Mouse (Mus musculus): ENCODE measurements at regions not wholly inside any gene's neighbourhood (a gene's known extent, or its start where the extent isn't known, plus 50 kb on each side); places are given as distances from the start of the nearest gene placed in this dataset.
"Not testable (repeated sequence)": the region's sequence is repeated elsewhere in the genome, so short reads cannot be mapped to it uniquely, and the experiment has no call there.

DNA sequence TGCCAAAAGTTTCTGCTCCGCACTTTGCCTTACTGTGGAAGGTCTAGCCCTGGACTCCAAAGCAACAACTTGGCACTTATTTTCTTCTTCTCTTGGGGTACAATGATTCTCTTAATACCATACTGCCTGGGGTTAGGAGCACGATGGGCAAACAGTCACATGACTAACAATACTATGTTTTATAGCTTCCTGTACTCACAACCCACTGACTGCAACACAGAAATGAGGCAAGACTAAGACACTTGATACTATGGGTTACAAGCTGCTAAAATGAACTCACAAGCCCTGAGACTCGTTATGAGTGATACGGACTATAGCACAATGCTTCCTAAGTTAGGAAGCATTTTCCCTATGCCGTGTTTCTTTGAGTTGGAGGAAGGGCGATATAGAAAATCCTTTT is 222.3 kb upstream of the Zpld1 start:
- DNase-seq (ENCODE audit: extremely low spot score): no peak

- no peak for DNase-seq (ENCODE audit: extremely low spot score)
Observed at GRCm38 (mm10) chr16:55519646-55520045, 221.9 kb upstream of the Zpld1 start.

DNA sequence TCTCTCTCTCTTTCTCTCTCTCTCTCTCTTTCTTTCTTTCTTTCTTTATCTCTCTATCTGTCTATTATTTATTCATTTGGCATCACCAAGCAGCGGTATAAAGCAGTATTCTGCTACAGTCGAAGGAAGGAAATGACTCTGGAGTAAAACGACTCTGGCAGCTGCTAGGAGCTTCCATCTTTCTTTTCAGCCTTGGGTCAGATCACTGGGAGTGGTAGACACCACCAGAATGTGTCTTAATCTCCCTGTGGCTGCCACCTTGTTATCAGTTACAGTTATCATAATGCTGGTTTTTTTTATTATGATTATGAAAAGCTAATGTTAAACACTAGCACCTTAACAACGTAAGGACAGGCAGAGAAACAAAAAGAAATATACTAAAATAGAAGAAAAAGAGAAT is 219.2 kb upstream of the Zpld1 start:
- no peak for DNase-seq (ENCODE audit: extremely low spot score)

- DNase-seq (ENCODE audit: extremely low spot score): peak; percentile 17
Observed at GRCm38 (mm10) chr16:55515228-55515696, 217.5 kb upstream of the Zpld1 start.

DNA sequence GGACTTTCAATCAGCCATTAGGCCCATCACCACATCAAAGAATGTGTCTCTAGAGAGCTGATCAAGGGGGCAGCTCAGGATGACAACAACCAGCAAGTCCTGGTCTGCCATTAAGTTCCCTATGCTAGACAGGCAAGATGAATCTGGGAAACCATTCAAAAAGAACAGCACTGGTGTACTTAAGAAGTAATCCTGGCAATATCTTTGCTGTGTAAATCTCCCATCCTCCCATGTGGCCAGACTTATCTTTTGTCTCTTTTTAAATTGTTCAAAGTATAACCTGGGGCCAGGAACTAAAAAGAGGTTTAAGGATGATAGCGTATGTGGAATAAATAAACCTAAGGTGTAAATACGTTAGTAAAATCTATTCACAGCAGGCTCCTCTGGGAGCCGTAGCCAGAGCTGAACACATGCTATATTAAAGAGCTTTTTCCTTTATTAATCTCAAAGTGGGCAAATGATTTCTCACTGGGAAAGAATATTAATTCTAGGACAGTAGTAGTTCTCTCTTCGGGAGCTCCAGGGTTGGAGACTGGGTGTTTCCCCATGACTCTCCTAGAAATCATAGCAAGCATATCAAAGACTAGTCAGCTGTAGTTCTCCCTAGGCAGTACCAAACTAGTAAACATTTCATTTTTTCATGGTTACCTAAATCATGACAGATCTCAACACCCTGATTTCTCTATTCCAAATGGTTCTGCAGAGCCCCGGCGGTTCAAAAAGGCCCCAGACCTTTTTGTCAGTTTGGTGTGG is 216.8 kb upstream of the Zpld1 start:
- DNase-seq (ENCODE audit: extremely low spot score): no peak

DNA sequence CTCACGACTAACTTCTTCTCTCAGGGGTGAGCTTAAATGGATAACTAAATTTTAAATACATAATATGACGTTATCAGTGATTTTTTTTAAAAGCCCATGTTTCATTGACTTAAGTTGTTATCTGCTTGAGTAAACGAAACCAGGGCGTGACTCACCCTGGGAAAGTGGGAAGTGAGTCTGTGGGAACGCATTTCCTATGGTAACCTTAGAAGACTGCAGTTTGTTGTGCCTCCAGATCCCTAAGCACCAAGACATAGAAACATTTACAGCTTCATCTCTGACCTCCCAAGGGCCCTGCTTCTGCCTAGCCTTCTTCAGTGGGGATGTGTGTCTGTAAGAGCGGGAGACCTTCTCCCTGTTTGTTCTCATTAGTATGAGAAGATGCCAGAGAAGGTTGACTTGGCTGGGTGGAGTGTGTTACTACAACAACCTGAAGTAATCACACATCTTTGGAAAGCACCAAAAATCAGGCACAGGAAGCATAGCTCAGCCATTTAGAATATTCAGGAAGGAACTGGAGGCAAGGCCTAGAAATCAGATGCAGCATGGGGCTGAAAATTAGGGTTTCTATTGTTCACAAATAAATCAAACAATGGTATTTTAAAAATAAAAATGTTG is 207.1 kb upstream of the Zpld1 start:
- no peak for DNase-seq (ENCODE audit: extremely low spot score)

DNA sequence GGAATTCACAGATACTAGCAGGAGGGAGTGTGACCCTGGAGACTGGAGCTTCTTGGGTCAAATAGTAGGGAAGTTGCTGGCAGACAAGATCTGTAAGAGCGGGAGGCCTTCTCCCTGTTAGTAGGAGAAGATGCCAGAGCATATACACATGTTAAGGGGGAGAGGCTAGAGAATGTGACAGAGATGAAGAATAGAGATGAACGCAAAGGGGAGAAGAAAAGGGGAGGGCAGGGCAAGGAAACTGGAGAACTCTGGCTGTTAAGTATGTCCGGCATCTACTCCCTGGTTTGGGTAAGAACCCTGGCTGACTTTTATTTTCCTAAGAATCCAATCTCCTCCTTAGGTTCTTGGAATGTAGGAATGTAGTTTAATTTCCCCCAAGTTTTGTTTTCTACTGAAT is 206.5 kb upstream of the Zpld1 start:
- no peak for DNase-seq (ENCODE audit: extremely low spot score)

GRCm38 (mm10) chr16:55503273-55503672 is 205.5 kb upstream of the Zpld1 start:
- DNase-seq (ENCODE audit: extremely low spot score): no peak

GRCm38 (mm10) chr16:55499831-55500230 is 202.0 kb upstream of the Zpld1 start:
- DNase-seq (ENCODE audit: extremely low spot score): not testable (repeated sequence)

GRCm38 (mm10) chr16:55495051-55495450 is 197.3 kb upstream of the Zpld1 start:
- DNase-seq (ENCODE audit: extremely low spot score): no peak

- no peak for DNase-seq (ENCODE audit: extremely low spot score)
Observed at GRCm38 (mm10) chr16:55494162-55494561, 196.4 kb upstream of the Zpld1 start.

- DNase-seq (ENCODE audit: extremely low spot score): no peak
Observed at GRCm38 (mm10) chr16:55492111-55492510, 194.3 kb upstream of the Zpld1 start.

DNA sequence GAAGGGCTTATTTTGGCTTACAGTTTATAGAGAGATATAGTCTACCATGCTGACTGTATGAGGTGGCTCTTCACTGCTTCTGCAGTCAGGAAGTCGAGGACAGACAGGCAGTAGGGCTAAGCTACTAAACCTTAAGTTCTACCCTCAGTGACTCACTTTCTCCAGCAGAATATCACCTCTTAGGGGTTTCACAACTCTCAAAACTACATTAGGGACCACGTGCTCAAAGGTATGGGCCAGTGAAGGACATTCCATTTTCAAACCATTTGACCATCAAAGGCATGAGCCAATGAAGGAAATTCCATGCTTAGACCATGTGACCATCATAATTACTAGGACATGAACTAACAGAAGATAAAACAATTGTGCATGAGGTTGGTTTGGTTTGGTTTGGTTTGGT is 186.6 kb upstream of the Zpld1 start:
- DNase-seq (ENCODE audit: extremely low spot score): no peak

DNA sequence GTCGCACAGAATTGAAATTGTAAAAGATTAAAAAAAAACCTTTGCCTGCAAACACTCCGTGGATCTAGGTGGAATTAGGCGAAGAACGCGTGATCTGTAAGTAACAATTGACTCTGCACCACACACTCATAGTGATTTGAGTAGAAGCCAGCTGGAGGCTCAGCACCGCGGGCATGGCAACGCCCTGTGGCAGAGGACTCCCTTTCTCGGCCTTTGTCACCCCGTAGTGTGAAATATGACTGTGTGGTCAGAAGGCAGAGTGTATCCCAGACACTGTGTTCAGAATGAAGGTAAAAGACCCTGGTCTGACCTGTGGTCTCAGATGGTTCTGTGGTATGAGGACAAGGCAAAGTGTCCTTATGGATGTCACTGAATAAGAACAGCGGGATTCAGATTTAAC is 183.0 kb upstream of the Zpld1 start:
- DNase-seq (ENCODE audit: extremely low spot score): no peak

DNA sequence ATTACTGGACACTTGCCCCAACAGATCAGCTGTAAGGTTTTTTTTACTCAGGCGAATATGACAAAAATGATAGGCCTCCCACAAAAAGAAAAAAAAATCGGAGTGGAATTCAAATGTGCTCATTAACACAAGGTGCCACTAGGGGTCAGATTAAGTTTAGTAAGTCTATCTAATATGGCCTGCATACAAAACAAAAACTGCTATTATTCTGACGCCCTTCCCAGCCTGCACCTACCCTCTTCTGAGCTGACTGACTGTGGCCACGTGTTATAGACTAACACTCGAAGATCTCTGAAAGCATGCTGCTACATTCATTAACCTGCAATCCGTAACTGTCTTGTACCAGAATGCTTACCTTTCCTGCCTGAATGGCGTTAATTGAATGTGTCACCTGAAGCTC is 182.5 kb upstream of the Zpld1 start:
- DNase-seq (ENCODE audit: extremely low spot score): no peak

DNA sequence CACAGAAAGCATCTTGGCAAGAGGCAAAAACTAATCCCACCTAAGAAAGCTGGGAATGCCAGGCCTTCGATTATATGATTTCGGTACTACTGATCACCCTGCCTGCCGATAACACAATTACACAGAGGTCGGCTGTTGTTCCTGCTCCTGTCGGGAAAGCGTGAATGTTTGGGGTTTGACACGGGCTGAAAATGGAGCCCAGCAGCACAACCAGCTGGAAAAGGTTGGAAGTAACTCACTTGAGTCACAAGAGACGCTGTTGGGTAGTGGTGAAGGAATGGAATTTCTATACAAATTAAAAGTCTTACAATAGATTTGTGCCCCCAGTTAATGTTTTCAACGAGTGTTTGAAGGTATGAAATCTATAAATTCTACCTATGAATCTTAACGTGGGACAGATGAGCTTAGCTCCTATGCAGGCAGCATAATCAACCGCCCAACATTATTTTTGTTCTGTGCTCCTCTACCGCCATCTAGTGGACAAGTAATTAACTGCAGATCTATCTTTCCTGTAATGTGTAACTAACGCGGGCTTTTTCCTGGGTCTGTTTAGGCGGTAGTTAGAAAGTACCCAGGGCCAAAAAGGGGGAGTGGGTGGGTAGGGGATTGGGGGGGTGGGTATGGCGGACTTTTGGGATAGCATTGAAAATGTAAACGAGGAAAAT is 178.9 kb upstream of the Zpld1 start:
- DNase-seq (ENCODE audit: extremely low spot score): peak; percentile 79

- DNase-seq (ENCODE audit: extremely low spot score): no peak
Observed at GRCm38 (mm10) chr16:55474950-55475525, 177.3 kb upstream of the Zpld1 start.

GRCm38 (mm10) chr16:55471396-55471795 is 173.6 kb upstream of the Zpld1 start:
- DNase-seq (ENCODE audit: extremely low spot score): no peak

- no peak for DNase-seq (ENCODE audit: extremely low spot score)
Observed at GRCm38 (mm10) chr16:55470721-55471120, 172.9 kb upstream of the Zpld1 start.

GRCm38 (mm10) chr16:55469703-55470102 is 171.9 kb upstream of the Zpld1 start:
- no peak for DNase-seq (ENCODE audit: extremely low spot score)

DNA sequence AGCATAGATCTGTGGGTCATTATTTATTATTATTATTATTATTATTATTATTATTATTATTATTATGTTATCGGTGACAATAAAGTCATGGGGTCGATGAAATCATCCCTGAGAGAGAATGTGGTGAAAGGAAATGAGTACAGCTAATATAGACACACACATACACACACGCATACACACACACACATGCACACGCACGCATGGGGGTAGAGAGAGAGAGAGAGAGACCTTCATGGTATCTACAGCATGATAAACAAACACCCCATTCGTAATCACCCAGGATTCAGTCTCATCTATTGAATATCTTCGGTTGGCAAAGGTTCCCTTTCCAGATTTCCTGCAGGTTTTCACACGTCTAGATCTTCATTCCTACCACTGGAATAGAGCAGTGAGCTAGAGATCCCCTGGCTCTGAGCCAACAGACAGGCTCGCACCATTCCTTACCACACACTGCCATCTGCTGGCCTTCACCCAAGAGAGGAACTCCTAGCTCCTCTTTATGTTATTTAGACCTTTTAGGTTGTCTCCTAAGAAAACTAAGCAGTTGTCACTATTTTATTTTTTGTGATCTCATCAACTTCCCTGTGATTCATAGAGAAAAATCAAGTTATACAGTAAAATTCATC is 171.2 kb upstream of the Zpld1 start:
- peak; percentile 73 for DNase-seq (ENCODE audit: extremely low spot score)

- DNase-seq (ENCODE audit: extremely low spot score): peak; percentile 12
Observed at GRCm38 (mm10) chr16:55460519-55460918, 162.7 kb upstream of the Zpld1 start.
